In genomic region chr13:101991729-101992128, GRCm38 (mm10) we compare ENCODE assay signal across 21 mouse cellular contexts.
"Had no signal": no experiment of that assay in that cellular context is flagged by ENCODE, and none has a peak within 500 bp of the region (broad histone marks: within the 10 kb centered on the region; RNA-seq: fewer than 3 reads in every experiment).

No protein-coding gene starts in this region.

- H3K4me1 ChIP-seq: limb, embryonic 12.5 days; limb, embryonic 15.5 days; midbrain, embryonic 10.5 days; midbrain, embryonic 13.5 days; neural tube, embryonic 13.5 days; stomach, embryonic 15.5 days had no signal

- H3K9me3 ChIP-seq: limb, embryonic 12.5 days; limb, embryonic 15.5 days; lung, embryonic 15.5 days; midbrain, embryonic 10.5 days; midbrain, embryonic 13.5 days; neural tube, embryonic 13.5 days; stomach, embryonic 15.5 days had no signal

- H3K4me3 ChIP-seq: limb, embryonic 12.5 days; limb, embryonic 15.5 days; lung, embryonic 15.5 days; megakaryocyte, embryonic 14.5 days; midbrain, embryonic 10.5 days; midbrain, embryonic 13.5 days; myocyte; neural tube, embryonic 13.5 days; stomach, embryonic 15.5 days had no signal

- ATAC-seq: liver, postnatal 0 days; midbrain, embryonic 13.5 days; midbrain, embryonic 16.5 days had no signal

- H3K27ac ChIP-seq: limb, embryonic 12.5 days; limb, embryonic 15.5 days; liver, embryonic 14.5 days; lung, embryonic 15.5 days; midbrain, embryonic 10.5 days; midbrain, embryonic 13.5 days; neural tube, embryonic 13.5 days; stomach, embryonic 15.5 days had no signal

- H3K27me3 ChIP-seq: limb, embryonic 12.5 days; limb, embryonic 15.5 days; lung, embryonic 15.5 days; megakaryocyte, embryonic 14.5 days; midbrain, embryonic 13.5 days; neural tube, embryonic 13.5 days; stomach, embryonic 15.5 days had no signal

- DNase-seq: kidney, adult 9 months; kidney, postnatal 14 days; kidney, postnatal 4 days; left cerebral cortex, postnatal 4 days; liver, postnatal 0 days; retina, postnatal 1 day; right cerebral cortex, postnatal 25 days; spleen, adult 18-20 months; thymus, postnatal 25 days had no signal

- H3K4me2 ChIP-seq: limb, embryonic 12.5 days; limb, embryonic 15.5 days; liver, embryonic 11.5 days; lung, embryonic 15.5 days; midbrain, embryonic 13.5 days; neural tube, embryonic 13.5 days; stomach, embryonic 15.5 days had no signal

- H3K36me3 ChIP-seq: limb, embryonic 12.5 days; limb, embryonic 15.5 days; lung, embryonic 15.5 days; midbrain, embryonic 10.5 days; midbrain, embryonic 13.5 days; neural tube, embryonic 13.5 days; stomach, embryonic 15.5 days had no signal

- H3K9ac ChIP-seq: limb, embryonic 12.5 days; limb, embryonic 15.5 days; liver, embryonic 14.5 days; liver, postnatal 0 days; lung, embryonic 15.5 days; midbrain, embryonic 13.5 days; neural tube, embryonic 13.5 days; stomach, embryonic 15.5 days had no signal
